Mouse (Mus musculus) forebrain, embryonic 15.5 days (tissue): ENCODE data around the gene Slc52a3. TPM values are rescaled to one million over a fixed set of nuclear protein-coding genes. Genes with fewer than 3 reads are reported as not detected.

ENCODE experiments used
- ATAC-seq: fragments of 200-750 bp; cut with Nextera tagmentation; replicated peaks from 2 replicates; pipeline ENCODE4 v1.8.0; 2017; ENCODE audit warnings: mild to moderate bottlenecking, moderate TSS enrichment, moderate library complexity
- H3K27ac ChIP-seq: fragments of 300-500 bp; sonication (generic); replicated peaks from 2 replicates; pipeline ENCODE4 v1.5.1; 2015; ENCODE audit warnings: mild to moderate bottlenecking, inconsistent platforms
- H3K27me3 ChIP-seq: fragments of 300-500 bp; sonication (generic); 2 replicates; pipeline ENCODE4 v1.6.1; 2015; ENCODE audit warnings: inconsistent platforms
- H3K36me3 ChIP-seq: fragments of 300-500 bp; sonication (generic); 2 replicates; pipeline ENCODE4 v1.6.1; 2015; ENCODE audit warnings: mild to moderate bottlenecking, inconsistent platforms
- H3K4me1 ChIP-seq: fragments of 300-500 bp; sonication (generic); 2 replicates; pipeline ENCODE4 v1.6.1; 2015; ENCODE audit warnings: inconsistent platforms
- H3K4me2 ChIP-seq: fragments of 300-500 bp; sonication (generic); replicated peaks from 2 replicates; pipeline ENCODE4 v1.6.1; 2015; ENCODE audit warnings: mild to moderate bottlenecking, inconsistent platforms
- H3K4me3 ChIP-seq: fragments of 300-500 bp; sonication (generic); 2 replicates; pipeline ENCODE4 v1.5.1; 2015; ENCODE audit warnings: mild to moderate bottlenecking, inconsistent platforms
- H3K9ac ChIP-seq: fragments of 300-500 bp; sonication (generic); replicated peaks from 2 replicates; pipeline ENCODE4 v1.6.1; 2015; ENCODE audit warnings: mild to moderate bottlenecking, inconsistent platforms
- H3K9me3 ChIP-seq: fragments of 300-500 bp; sonication (generic); 2 replicates; pipeline ENCODE4 v1.6.1; 2016; ENCODE audit warnings: inconsistent platforms
- WGBS: fragments of 180-500 bp; shearing (Covaris S2); methylation state at CpG from one replicate; pipeline ENCODE4 v1.1.7; 2015; ENCODE audit warnings: mixed read lengths; 5-methylcytosine and 5-hydroxymethylcytosine counted together
- polyA plus RNA-seq: library from polyadenylated mRNA; unstranded; fragments of >200 nt; fragmentation: Nextera tagmentation; extraction: Ambion mirVana; gene quantifications from 2 replicates; pipeline ENCODE4 v1.2.1, GENCODE M21; 2015

Slc52a3 gene
- 0.84 and 1.3 TPM in 2 replicates for polyA plus RNA-seq

DNA sequence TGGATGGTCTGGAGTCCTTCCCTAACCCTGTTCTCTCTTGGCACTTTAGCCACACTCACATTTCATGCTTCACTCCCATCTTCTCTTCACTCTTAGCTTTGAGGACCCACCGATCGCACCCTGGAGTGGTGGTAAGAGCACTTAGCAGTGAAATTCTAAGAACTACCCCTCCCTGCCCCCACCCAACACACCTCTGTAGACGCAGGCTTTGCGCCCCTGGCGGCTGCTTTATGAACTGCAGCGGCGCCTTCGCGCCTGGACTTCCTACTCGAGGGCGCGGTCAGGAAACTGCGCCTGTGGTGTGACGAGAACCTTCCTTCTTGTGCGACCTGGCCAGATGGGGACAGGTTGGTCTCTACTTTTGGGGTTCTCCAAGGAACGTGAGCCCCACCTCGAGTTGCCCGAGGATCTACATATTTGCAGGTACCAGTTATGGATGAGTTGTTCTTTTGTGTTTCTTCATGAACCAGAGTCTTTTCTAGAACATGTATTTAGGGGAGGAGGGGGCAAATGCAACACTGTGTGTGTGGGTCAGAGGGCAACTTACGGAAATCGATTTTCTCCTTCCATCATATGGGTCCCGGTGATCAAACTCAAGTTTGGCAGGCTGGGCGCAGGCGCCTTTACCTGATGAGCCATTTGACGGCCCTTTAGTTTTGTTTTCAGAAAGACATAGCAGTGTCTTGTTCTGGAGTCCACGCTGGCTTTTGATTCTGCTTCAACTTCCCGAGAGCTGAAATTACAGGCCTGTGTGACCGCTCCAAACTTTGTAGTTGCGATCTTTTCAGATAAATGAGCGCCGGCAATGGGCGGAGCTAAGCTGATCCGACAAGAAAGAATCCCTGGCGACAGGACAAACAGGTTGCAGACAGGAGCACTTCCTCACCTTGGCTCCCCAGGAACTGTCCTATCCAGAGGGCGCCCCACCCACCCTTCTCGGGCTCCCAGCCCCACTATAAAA lies at the start of gene Slc52a3:
Slc52a3 (plus strand) TSS at position 283 of the 961 bp plus-strand sequence.
- H3K27me3 ChIP-seq, result peaks cover 40% of the 10 kb centered on the region
- no peaks in the 10 kb centered on the region for H3K9me3 ChIP-seq
- peaks cover 11% of the 10 kb centered on the region for H3K4me1 ChIP-seq
- 0 out of 2 replicates have a peak within 1 kb of the TSS, but pooled peaks have one; percentile 14 for H3K4me2 ChIP-seq
- H3K27ac ChIP-seq, result no peak within 1 kb of the TSS
- no peaks in the 10 kb centered on the region for H3K36me3 ChIP-seq
- H3K4me3 ChIP-seq, result 0 out of 2 replicates have a peak within 1 kb of the TSS, but pooled peaks have one; percentile 0
- WGBS, result 8% methylated on average over 35 of the region's 35 CpGs
- peak; percentile 26; the same call in 1 of the 2 replicates for ATAC-seq
- no peak within 1 kb of the TSS for H3K9ac ChIP-seq

DNA sequence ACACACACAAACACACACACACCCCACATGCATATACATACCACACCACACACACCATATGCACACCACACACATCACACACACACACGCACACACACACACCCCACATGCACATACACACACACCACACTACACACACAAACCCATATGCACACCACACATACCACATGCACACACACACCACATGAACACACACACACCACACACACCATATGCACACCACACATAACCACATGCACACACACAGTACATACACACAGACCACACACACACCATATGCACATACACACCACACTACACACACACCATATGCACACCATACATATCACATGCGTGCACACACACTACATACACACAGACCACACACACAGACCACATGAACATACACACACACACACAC lies 48.7 kb upstream of the Slc52a3 start:
- 98% methylated on average over 2 of the region's 2 CpGs for WGBS
- H3K4me3 ChIP-seq, result no peak overlapping the region
- no peak overlapping the region for H3K9ac ChIP-seq
- H3K27me3 ChIP-seq, result no peaks in the 10 kb centered on the region
- H3K4me1 ChIP-seq, result no peaks in the 10 kb centered on the region
- no peaks in the 10 kb centered on the region for H3K9me3 ChIP-seq
- no peak for ATAC-seq
- no peaks in the 10 kb centered on the region for H3K36me3 ChIP-seq
- H3K4me2 ChIP-seq, result no peak overlapping the region
- no peak overlapping the region for H3K27ac ChIP-seq

DNA sequence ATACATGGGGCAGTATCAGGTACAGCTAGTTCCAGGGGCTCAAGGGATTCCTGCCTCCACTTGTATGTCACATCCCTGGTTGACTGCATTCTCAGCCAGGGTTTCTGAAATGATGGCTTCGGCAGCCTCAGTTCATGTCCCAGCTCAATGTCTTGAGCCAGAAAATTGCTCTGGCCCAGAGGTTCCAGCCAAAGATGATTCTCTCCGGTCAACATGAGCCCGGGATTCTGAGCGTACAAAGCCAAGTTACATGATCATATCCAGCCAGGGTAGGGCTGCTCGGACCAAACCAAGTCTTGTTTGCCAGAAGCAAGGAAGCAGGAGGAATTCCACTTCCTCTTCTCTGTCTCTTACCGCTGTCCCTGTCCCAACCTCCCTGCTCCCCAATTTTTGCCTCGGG lies 48.0 kb upstream of the Slc52a3 start:
- Histone ChIP-seq H3K9me3 (no peaks in the 10 kb centered on the region), H3K4me1 (no peaks in the 10 kb centered on the region), H3K9ac (no peak overlapping the region), H3K27ac (no peak overlapping the region), H3K4me2 (no peak overlapping the region), H3K27me3 (no peaks in the 10 kb centered on the region), H3K4me3 (no peak overlapping the region), H3K36me3 (no peaks in the 10 kb centered on the region)
- WGBS, result 85% methylated on average over 7 of the region's 7 CpGs
- no peak for ATAC-seq

DNA sequence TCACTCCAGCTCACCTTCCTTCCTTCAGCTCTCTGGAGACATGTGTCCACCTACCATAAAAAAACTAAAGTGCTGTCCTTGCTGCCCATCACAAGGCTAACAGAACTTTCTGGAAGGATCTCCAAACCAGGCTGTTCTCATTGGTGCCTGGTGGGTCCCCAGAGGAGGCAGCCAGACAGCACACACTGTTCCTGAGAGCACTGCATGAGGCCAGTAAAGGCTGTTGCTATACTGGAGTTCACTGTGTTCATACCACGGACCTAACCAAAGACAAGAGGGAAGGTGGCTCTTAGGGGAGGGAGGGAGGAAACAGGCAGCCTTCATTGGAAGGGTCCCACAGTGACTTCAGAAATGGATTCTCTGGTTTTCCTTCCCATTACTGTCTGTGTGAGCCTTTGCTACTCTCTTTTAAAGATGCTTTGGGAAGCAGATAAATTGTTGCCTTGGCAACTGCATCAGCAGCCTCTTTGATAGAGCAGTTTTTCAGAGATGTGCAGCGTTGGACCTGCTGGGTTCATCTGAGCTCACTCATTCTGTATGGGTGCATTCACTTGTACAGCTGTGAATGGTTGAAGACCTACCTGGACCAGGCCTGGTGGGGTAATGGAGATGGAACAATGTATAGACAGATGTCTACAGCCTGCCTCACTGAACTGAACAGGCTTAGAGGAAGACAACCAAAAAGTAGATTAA lies 47.1 kb upstream of the Slc52a3 start:
- no peaks in the 10 kb centered on the region for H3K9me3 ChIP-seq
- no peaks in the 10 kb centered on the region for H3K36me3 ChIP-seq
- peak overlapping the region; percentile 38; the same call in 1 of the 2 replicates for H3K27ac ChIP-seq
- no peak overlapping the region for H3K4me3 ChIP-seq
- no peaks in the 10 kb centered on the region for H3K4me1 ChIP-seq
- no peak overlapping the region for H3K9ac ChIP-seq
- peak; percentile 71 for ATAC-seq
- H3K27me3 ChIP-seq, result no peaks in the 10 kb centered on the region
- no peak overlapping the region for H3K4me2 ChIP-seq
- 48% methylated on average over 2 of the region's 2 CpGs for WGBS

DNA sequence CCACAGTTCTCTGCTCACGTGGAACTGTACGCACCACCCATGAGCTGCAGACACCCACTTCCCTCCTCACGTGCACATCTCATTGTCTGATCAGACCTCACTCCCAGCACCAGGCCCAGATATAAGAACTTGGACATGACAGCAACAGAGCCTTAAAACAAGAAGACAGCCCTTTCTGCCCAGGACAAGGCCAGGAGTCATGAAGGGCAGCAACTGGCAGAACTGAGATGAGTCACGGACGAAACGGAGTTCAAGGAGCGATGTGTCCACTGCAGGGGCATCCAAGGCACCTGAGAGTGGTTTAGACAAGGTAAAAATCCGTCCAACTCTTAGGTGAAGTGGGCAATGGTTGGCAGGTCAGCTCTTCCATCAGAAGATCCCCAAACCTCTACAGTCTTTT lies 42.6 kb upstream of the Slc52a3 start:
- peaks cover 6% of the 10 kb centered on the region for H3K4me1 ChIP-seq
- no peak overlapping the region for H3K9ac ChIP-seq
- H3K27ac ChIP-seq, result no peak overlapping the region
- H3K4me3 ChIP-seq, result no peak overlapping the region
- no peaks in the 10 kb centered on the region for H3K36me3 ChIP-seq
- H3K4me2 ChIP-seq, result no peak overlapping the region
- H3K9me3 ChIP-seq, result no peaks in the 10 kb centered on the region
- no peak for ATAC-seq
- WGBS, result 89% methylated on average over 8 of the region's 8 CpGs
- H3K27me3 ChIP-seq, result no peaks in the 10 kb centered on the region

DNA sequence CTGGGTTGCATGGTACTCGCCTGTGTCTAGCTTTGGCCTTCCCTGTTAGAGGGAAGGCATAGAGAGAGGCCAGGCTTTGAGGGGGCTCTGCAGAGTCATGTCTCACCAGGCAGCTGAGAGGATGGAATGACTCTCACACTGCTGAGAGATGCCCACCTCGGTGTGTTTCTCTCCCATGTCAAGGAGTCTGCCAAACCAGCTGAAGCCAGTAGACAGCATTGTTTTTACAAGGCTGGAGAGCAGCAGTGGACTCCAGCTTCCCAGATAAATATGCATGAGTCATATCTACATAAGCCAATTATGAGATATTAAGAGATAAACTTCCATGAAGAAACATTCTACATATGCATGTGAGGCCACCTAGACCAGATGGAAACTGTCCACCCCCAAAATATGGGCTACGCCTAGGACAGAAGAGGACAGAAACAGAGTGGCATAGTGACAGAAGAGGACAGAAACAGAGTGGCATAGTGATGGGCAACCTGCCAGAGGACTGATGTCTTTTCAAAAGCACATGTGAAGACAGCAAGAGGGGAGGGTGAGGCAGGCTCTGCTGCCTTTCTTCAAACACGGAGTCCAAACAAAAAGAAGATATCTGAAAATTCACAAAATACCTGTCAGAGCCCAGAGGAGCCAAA lies 39.7 kb upstream of the Slc52a3 start:
- Histone ChIP-seq H3K27ac (peak overlapping the region; percentile 37; the same call in 1 of the 2 replicates), H3K36me3 (no peaks in the 10 kb centered on the region), H3K4me3 (no peak overlapping the region), H3K4me1 (peaks cover 9% of the 10 kb centered on the region), H3K9me3 (no peaks in the 10 kb centered on the region), H3K27me3 (no peaks in the 10 kb centered on the region), H3K4me2 (no peak overlapping the region), H3K9ac (no peak overlapping the region)
- 64% methylated on average over 4 of the region's 4 CpGs for WGBS
- ATAC-seq, result no peak

DNA sequence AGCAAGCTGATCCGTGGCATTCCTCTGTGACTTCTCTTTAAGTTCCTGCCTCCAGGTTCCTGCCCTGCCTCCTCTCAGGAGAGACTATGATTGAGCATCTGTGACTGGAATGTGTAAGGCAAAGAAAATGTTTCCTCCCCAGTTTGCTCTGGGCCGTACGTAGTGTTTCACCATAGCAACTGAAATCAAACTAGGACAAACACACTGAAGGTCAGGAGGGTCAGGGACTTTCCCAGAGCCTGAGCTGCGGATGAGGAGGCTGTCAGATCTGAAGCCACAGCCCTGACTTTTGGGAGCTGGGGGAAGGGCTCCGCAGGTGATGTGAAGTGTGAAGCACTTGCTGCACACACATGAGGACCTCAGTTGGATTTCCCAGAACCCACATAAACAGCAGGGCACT lies 37.0 kb upstream of the Slc52a3 start:
- no peak overlapping the region for H3K4me3 ChIP-seq
- no peak overlapping the region for H3K4me2 ChIP-seq
- ATAC-seq, result no peak
- H3K27ac ChIP-seq, result no peak overlapping the region
- H3K4me1 ChIP-seq, result peaks cover 31% of the 10 kb centered on the region
- no peak overlapping the region for H3K9ac ChIP-seq
- H3K36me3 ChIP-seq, result no peaks in the 10 kb centered on the region
- WGBS, result 53% methylated on average over 5 of the region's 5 CpGs
- no peaks in the 10 kb centered on the region for H3K27me3 ChIP-seq
- no peaks in the 10 kb centered on the region for H3K9me3 ChIP-seq

DNA sequence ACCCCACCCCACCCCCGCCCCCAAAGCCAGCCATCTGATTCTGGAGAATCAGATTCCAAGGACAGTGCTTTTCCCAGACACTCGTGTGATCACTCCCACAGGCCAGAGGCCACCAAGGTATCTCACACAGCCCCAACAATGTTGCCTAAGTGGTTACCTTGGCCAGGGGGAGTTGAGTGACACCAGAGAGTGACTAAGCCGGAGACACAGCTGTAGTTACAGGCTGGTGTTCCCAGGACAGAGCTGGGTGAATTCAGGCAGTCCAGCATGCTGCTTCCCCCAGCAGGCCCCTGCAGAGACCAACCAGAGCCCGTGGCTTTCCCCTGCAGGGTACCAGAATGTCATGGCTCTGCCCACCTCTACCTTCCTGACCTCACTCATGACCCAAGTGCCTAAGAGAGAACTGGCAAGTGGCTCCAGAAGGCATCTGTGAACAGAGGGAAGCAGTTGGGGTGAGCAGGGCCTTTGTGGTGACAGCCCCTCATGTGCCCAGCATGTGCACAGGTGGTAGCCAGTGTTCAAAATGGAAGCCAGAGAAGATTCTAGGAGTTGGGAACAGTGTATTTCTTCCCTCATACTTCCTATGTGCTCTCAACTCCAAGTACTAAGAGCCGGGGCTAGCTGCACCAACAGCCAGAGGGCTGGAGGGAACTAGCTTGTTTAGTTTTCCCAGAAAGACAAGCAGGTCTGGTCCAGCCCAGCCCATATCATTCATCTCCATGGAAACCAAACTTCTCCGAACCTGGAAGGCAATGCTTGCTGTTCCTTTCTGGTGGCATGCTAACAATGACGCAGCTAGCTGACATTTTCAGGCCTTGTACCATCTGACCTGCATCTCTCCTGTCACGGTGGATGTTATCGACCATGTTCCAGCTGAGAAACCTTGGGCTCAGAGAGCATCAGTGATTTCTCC lies 34.8 kb upstream of the Slc52a3 start:
- Histone ChIP-seq H3K9me3 (no peaks in the 10 kb centered on the region), H3K9ac (no peak overlapping the region), H3K36me3 (no peaks in the 10 kb centered on the region), H3K4me1 (peaks cover 36% of the 10 kb centered on the region), H3K4me3 (no peak overlapping the region), H3K4me2 (no peak overlapping the region), H3K27me3 (no peaks in the 10 kb centered on the region), H3K27ac (0 out of 2 replicates have a peak overlapping the region, but pooled peaks have one; percentile 44)
- 38% methylated on average over 9 of the region's 9 CpGs for WGBS
- no peak for ATAC-seq

DNA sequence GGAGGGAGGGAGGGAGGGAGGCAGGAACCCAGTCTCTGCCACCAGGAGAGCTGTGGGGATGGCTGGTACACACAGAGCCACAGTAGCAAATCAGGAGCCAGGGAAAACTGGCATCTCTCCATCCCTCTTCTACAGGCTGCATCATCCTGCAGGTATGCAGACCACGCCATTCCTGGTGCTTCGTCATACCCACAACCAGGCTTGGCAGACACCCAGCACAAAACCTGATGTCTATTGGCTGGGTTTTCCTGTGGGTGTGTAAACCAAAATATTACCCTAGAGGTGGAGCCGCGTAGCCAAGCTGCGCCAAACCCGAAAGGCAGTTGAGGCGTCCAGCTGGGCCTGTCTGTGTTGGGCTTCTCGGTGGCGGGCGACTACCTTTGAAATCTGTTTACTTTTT lies 33.8 kb upstream of the Slc52a3 start:
- Histone ChIP-seq H3K4me3 (no peak overlapping the region), H3K9me3 (no peaks in the 10 kb centered on the region), H3K9ac (no peak overlapping the region), H3K27ac (peak overlapping the region; percentile 31), H3K27me3 (no peaks in the 10 kb centered on the region), H3K4me1 (peaks cover 42% of the 10 kb centered on the region), H3K36me3 (no peaks in the 10 kb centered on the region), H3K4me2 (no peak overlapping the region)
- WGBS, result 30% methylated on average over 10 of the region's 10 CpGs
- peak; percentile 60 for ATAC-seq

DNA sequence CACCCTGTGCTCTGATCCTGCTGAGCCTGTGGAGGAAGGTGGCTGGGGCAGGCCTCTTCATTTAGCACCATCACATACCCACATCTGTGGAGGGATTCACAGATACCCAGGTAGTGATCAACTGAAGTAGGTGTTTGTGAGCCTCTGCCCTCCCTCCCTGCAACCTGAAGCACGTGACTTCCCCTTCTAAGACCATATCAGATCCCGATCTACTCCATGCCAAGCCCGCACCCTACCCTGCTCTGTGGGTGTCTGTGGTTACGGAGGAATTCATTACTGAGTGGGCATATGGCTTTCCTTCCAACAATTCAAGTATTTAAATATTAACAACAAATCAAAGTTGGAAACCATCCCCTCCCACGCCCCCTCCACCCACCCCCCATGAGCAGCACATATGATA lies 33.0 kb upstream of the Slc52a3 start:
- Histone ChIP-seq H3K36me3 (no peaks in the 10 kb centered on the region), H3K27ac (no peak overlapping the region), H3K4me3 (no peak overlapping the region), H3K9me3 (no peaks in the 10 kb centered on the region), H3K4me2 (no peak overlapping the region), H3K27me3 (no peaks in the 10 kb centered on the region), H3K4me1 (peaks cover 51% of the 10 kb centered on the region), H3K9ac (no peak overlapping the region)
- no peak for ATAC-seq
- WGBS, result 78% methylated on average over 5 of the region's 5 CpGs

DNA sequence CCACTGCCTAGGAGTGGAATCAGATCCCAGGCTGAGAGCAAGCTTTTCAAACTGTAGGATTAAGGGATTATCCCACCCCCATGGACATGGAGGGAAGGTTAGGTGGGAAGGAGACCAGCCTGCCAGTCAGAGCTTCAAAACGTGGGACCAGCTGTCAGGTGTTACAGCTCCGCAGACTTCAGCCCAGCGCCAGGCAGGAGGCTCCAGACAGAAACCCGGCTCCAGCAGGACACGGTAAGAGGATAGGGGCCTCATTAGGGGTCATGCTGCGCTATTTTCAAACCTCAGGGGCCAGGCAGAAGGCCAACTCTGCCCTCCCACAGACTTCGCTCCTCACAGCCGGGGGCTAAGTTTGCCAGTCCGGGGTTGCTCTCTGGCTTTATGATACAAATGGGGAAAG lies 32.3 kb upstream of the Slc52a3 start:
- Histone ChIP-seq H3K27ac (peak overlapping the region; percentile 16), H3K9me3 (no peaks in the 10 kb centered on the region), H3K4me1 (peaks cover 58% of the 10 kb centered on the region), H3K9ac (no peak overlapping the region), H3K4me3 (no peak overlapping the region), H3K36me3 (no peaks in the 10 kb centered on the region), H3K27me3 (no peaks in the 10 kb centered on the region), H3K4me2 (no peak overlapping the region)
- ATAC-seq, result no peak
- 4% methylated on average over 9 of the region's 9 CpGs for WGBS
